Mouse (Mus musculus) cortical plate, adult 2 months (tissue): Measurements from ENCODE around the gene Suox.

Experiments
- CTCF ChIP-seq: fragments of 200-500 bp; IDR thresholded peaks from 2 replicates; pipeline ENCODE4 v1.5.1; 2011; ENCODE audit warnings: mild to moderate bottlenecking, control low read depth, low read length; ENCODE audit not compliant: insufficient read depth; ENCODE audit errors: extremely low read depth
- POLR2A ChIP-seq: fragments of 200-500 bp; IDR thresholded peaks from 2 replicates; pipeline ENCODE4 v1.6.1; 2011; ENCODE audit warnings: mild to moderate bottlenecking, low read length, control low read depth; ENCODE audit not compliant: insufficient read depth; ENCODE audit errors: extremely low read depth

DNA sequence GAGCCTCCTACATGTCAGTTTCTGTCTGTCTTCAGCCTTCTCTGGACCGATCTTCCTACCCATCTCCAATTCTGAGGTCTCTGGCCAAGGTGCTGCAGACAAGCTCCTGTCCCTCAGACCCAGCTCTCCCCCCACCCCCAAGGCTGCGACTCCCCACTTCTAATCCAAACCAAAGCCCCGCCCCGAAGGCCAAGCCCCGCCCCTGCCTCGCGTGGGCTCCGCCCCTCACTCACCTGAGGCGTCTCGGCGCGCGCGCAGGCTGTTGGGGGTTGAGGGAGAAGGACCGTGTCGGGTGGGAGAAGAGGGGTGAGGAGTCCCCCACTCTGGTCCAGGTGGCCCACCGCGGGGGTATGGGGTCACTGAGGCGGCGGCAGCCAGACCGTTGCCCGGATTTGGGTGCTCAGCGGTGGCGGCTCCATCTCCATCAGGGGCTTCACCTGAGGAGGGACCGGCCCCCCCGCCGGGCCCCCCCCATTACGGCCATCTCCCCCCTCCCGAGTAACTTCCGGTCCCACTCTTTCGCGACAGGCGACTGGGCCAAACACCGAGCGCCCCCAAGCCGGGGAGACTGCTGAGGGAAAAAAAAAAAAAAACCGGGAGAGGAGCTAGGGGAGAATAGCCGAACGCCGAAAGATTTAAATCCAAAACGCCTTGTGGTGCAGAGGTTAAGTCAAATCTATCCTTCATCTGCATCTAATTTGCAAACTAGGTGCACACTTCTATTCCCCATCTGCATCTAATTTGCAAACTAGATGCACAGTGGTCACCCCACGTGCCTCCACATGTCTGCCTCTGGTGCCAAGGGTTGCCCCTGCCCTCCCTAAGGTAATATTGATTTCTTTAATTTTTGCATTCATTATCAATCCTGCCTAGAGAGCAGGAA is 4.8 kb downstream of the Suox start:
- TF ChIP-seq CTCF (no peak), POLR2A (no peak)
